Mouse (Mus musculus) MEL (cell line): Measurements from ENCODE around the gene Ildr1.

ENCODE experiments used
- CHD2 ChIP-seq: IDR thresholded peaks from 2 replicates; pipeline ENCODE4 v1.6.1; 2011; ENCODE audit warnings: low read length, improper control_type of control experiment
- ELF1 ChIP-seq: IDR thresholded peaks from 2 replicates; pipeline ENCODE4 v1.6.1; 2014; ENCODE audit warnings: low read depth, mild to moderate bottlenecking, inconsistent platforms, low read length, improper control_type of control experiment, moderate library complexity
- EP300 ChIP-seq, 2 experiments: IDR thresholded peaks; 2 replicates each; pipeline ENCODE4 v1.6.1; 2011; ENCODE audit warnings: improper control_type of control experiment in 2 of 2, low read length in 2 of 2, low read depth in 1 of 2, mild to moderate bottlenecking in 1 of 2
- GATA1 ChIP-seq: IDR thresholded peaks from 2 replicates; pipeline ENCODE4 v1.6.1; 2011; ENCODE audit warnings: low read depth, low read length, improper control_type of control experiment
- HCFC1 ChIP-seq: IDR thresholded peaks from 2 replicates; pipeline ENCODE4 v1.6.1; 2012; ENCODE audit warnings: low read depth, mild to moderate bottlenecking, inconsistent platforms, low read length, improper control_type of control experiment, moderate library complexity
- MAZ ChIP-seq: IDR thresholded peaks from 2 replicates; pipeline ENCODE4 v1.6.1; 2012; ENCODE audit warnings: low read depth, mild to moderate bottlenecking, inconsistent platforms, low read length, improper control_type of control experiment
- MXI1 ChIP-seq: IDR thresholded peaks from 2 replicates; pipeline ENCODE4 v1.6.1; 2011; ENCODE audit warnings: mild to moderate bottlenecking, low read depth, low read length, improper control_type of control experiment
- NRF1 ChIP-seq: IDR thresholded peaks from 2 replicates; pipeline ENCODE4 v1.6.1; 2014; ENCODE audit warnings: low read depth, mild to moderate bottlenecking, inconsistent platforms, low read length, improper control_type of control experiment, moderate library complexity; ENCODE audit not compliant: poor library complexity, insufficient read depth, severe bottlenecking
- POLR2A ChIP-seq, 2 experiments: IDR thresholded peaks; 2 replicates each; pipeline ENCODE4 v1.6.1; 2011 to 2012; ENCODE audit warnings: low read length in 2 of 2, mild to moderate bottlenecking in 2 of 2, control low read depth in 1 of 2, improper control_type of control experiment in 1 of 2, low read depth in 1 of 2, moderate library complexity in 1 of 2; ENCODE audit not compliant: control insufficient read depth in 1 of 2, insufficient read depth in 1 of 2, poor library complexity in 1 of 2
- POLR2AphosphoS2 ChIP-seq: IDR thresholded peaks from 2 replicates; pipeline ENCODE4 v1.6.1; 2011; ENCODE audit warnings: low read length, improper control_type of control experiment
- USF2 ChIP-seq, 2 experiments: IDR thresholded peaks; 2 replicates each; pipeline ENCODE4 v1.6.1; 2011 to 2012; ENCODE audit warnings: improper control_type of control experiment in 2 of 2, low read length in 2 of 2, borderline replicate concordance in 1 of 2, inconsistent platforms in 1 of 2, low read depth in 1 of 2, mild to moderate bottlenecking in 1 of 2; ENCODE audit not compliant: insufficient read depth in 1 of 2
- ZC3H11A ChIP-seq: IDR thresholded peaks from 2 replicates; pipeline ENCODE4 v1.6.1; 2012; ENCODE audit warnings: low read depth, mild to moderate bottlenecking, inconsistent platforms, low read length, improper control_type of control experiment

GRCm38 (mm10) chr16:36650511-36650910 lies 43.3 kb upstream of the Ildr1 start:
- TF ChIP-seq ELF1 (no peak), USF2 (IDR thresholded peaks at IDR 0.05; ENCODE audit: borderline replicate concordance in 1 of 2, insufficient read depth in 1 of 2, low read depth in 1 of 2, low read length in 2 of 2) (no peak), MXI1 (no peak), ZC3H11A (no peak), MAZ (no peak), GATA1 (no peak), POLR2A (IDR thresholded peaks at IDR 0.05; ENCODE audit: control insufficient read depth in 1 of 2, insufficient read depth in 1 of 2, low read depth in 1 of 2, low read length in 2 of 2, poor library complexity in 1 of 2) (no peak), HCFC1 (no peak), NRF1 (no peak), POLR2AphosphoS2 (no peak), CHD2 (no peak), EP300 (IDR thresholded peaks at IDR 0.05; ENCODE audit: low read depth in 1 of 2, low read length in 2 of 2) (no peak)
